Mouse (Mus musculus): Measurements from ENCODE around the gene Nxpe5. TPM values are rescaled to one million over a fixed set of nuclear protein-coding genes. Genes with fewer than 3 reads are reported as not detected.
"Not testable (repeated sequence)": the region's sequence is repeated elsewhere in the genome, so short reads cannot be mapped to it uniquely, and the experiment has no call there.

Nxpe5 gene
- polyA plus RNA-seq, 1 experiment from 2014 or later = not detected

- Histone ChIP-seq H3K9ac (ENCODE audit: low read length) (no peak overlapping the region), H3K9me3 (ENCODE audit: control insufficient read depth, low read length) (no peaks in the 10 kb centered on the region; the same call in 1 of the 2 replicates), H3K27me3 (ENCODE audit: control insufficient read depth, insufficient read depth, low read length) (no peaks in the 10 kb centered on the region), H3K27ac (ENCODE audit: low read depth, low read length) (no peak overlapping the region), H3K4me3 (ENCODE audit: low read depth, low read length) (no peak overlapping the region), H3K4me1 (replicated peaks; ENCODE audit: control insufficient read depth, insufficient read depth, low read length) (no peaks in the 10 kb centered on the region), H3K36me3 (ENCODE audit: control insufficient read depth, insufficient read depth, low read length) (no peaks in the 10 kb centered on the region), H3K4me2 (ENCODE audit: low read depth, low read length, severe bottlenecking) (no peak overlapping the region)
- no peak for ATAC-seq (replicated peaks; ENCODE audit: low FRiP score)
- no peak for DNase-seq (ENCODE audit: low spot score)
- 91% methylated on average over 3 of the region's 3 CpGs for WGBS
Observed at GRCm38 (mm10) chr5:138202086-138202485, 23.6 kb upstream of the Nxpe5 start.

GRCm38 (mm10) chr5:138207253-138207652 lies 18.4 kb upstream of the Nxpe5 start:
- H3K4me1 ChIP-seq (replicated peaks; ENCODE audit: control insufficient read depth, insufficient read depth, low read length) = no peaks in the 10 kb centered on the region
- no peak overlapping the region for H3K4me3 ChIP-seq (ENCODE audit: low read depth, low read length)
- H3K9ac ChIP-seq (ENCODE audit: low read length) = no peak overlapping the region
- no peaks in the 10 kb centered on the region; the same call in 1 of the 2 replicates for H3K9me3 ChIP-seq (ENCODE audit: control insufficient read depth, low read length)
- H3K4me2 ChIP-seq (ENCODE audit: low read depth, low read length, severe bottlenecking) = no peak overlapping the region
- no peaks in the 10 kb centered on the region for H3K36me3 ChIP-seq (ENCODE audit: control insufficient read depth, insufficient read depth, low read length)
- no peak for ATAC-seq (replicated peaks; ENCODE audit: low FRiP score)
- no peak overlapping the region for H3K27ac ChIP-seq (ENCODE audit: low read depth, low read length)
- 91% methylated on average over 1 of the region's 1 CpGs for WGBS
- DNase-seq (ENCODE audit: low spot score) = no peak
- H3K27me3 ChIP-seq (ENCODE audit: control insufficient read depth, insufficient read depth, low read length) = no peaks in the 10 kb centered on the region

DNA sequence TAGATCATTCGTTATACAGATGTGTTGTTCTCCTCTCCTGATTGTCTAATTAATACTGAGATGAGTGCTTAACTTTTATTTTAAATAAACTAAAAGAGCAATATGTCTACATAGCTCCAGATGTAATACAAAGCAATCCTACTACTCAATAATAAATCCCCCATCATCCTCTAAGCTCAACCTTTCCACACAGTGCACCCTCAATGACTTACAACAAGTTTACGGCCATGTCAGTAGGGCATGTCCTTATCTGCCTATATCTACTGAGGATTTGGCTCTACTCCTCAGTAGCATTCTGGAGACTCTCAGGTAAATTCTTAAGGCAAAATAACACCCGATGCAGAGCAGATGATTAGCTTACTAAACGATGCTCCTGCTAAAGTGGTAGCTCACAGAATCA lies 17.8 kb upstream of the Nxpe5 start:
- no peak overlapping the region for H3K9ac ChIP-seq (ENCODE audit: low read length)
- no peaks in the 10 kb centered on the region; the same call in 1 of the 2 replicates for H3K9me3 ChIP-seq (ENCODE audit: control insufficient read depth, low read length)
- H3K36me3 ChIP-seq (ENCODE audit: control insufficient read depth, insufficient read depth, low read length) = no peaks in the 10 kb centered on the region
- H3K27me3 ChIP-seq (ENCODE audit: control insufficient read depth, insufficient read depth, low read length) = no peaks in the 10 kb centered on the region
- no peak overlapping the region for H3K27ac ChIP-seq (ENCODE audit: low read depth, low read length)
- 87% methylated on average over 4 of the region's 4 CpGs for WGBS
- DNase-seq (ENCODE audit: low spot score) (no peak), ATAC-seq (replicated peaks; ENCODE audit: low FRiP score) (no peak)
- no peak overlapping the region for H3K4me2 ChIP-seq (ENCODE audit: low read depth, low read length, severe bottlenecking)
- H3K4me3 ChIP-seq (ENCODE audit: low read depth, low read length) = no peak overlapping the region
- no peaks in the 10 kb centered on the region for H3K4me1 ChIP-seq (replicated peaks; ENCODE audit: control insufficient read depth, insufficient read depth, low read length)

GRCm38 (mm10) chr5:138216632-138217031 lies 9.1 kb upstream of the Nxpe5 start:
- ATAC-seq (replicated peaks; ENCODE audit: low FRiP score) = not testable (repeated sequence)

GRCm38 (mm10) chr5:138219864-138220263 lies 5.8 kb upstream of the Nxpe5 start:
- ATAC-seq (replicated peaks; ENCODE audit: low FRiP score) (no peak), DNase-seq (ENCODE audit: low spot score) (no peak)
- no peaks in the 10 kb centered on the region for H3K4me1 ChIP-seq (replicated peaks; ENCODE audit: control insufficient read depth, insufficient read depth, low read length)
- WGBS = 87% methylated on average over 2 of the region's 2 CpGs
- H3K9ac ChIP-seq (ENCODE audit: low read length) = no peak overlapping the region
- H3K4me2 ChIP-seq (ENCODE audit: low read depth, low read length, severe bottlenecking) = no peak overlapping the region
- H3K4me3 ChIP-seq (ENCODE audit: low read depth, low read length) = no peak overlapping the region
- no peaks in the 10 kb centered on the region; the same call in 1 of the 2 replicates for H3K9me3 ChIP-seq (ENCODE audit: control insufficient read depth, low read length)
- no peaks in the 10 kb centered on the region for H3K36me3 ChIP-seq (ENCODE audit: control insufficient read depth, insufficient read depth, low read length)
- H3K27ac ChIP-seq (ENCODE audit: low read depth, low read length) = no peak overlapping the region
- H3K27me3 ChIP-seq (ENCODE audit: control insufficient read depth, insufficient read depth, low read length) = no peaks in the 10 kb centered on the region

More at GRCm38 (mm10) chr5:138216632-138217031, 9.1 kb upstream of the Nxpe5 start:
- H3K9me3 ChIP-seq (ENCODE audit: control insufficient read depth, low read length); H3K36me3 ChIP-seq (ENCODE audit: control insufficient read depth, insufficient read depth, low read length); H3K27me3 ChIP-seq (ENCODE audit: control insufficient read depth, insufficient read depth, low read length); H3K4me1 ChIP-seq (replicated peaks; ENCODE audit: control insufficient read depth, insufficient read depth, low read length); H3K27ac ChIP-seq (ENCODE audit: low read depth, low read length); H3K4me3 ChIP-seq (ENCODE audit: low read depth, low read length); DNase-seq (ENCODE audit: low spot score); H3K4me2 ChIP-seq (ENCODE audit: low read depth, low read length, severe bottlenecking); H3K9ac ChIP-seq (ENCODE audit: low read length): not testable (repeated sequence)
- WGBS = 96% methylated on average over 13 of the region's 13 CpGs

GRCm38 (mm10) chr5:138222111-138222510 lies 3.6 kb upstream of the Nxpe5 start:
- no peaks in the 10 kb centered on the region for H3K27me3 ChIP-seq (ENCODE audit: control insufficient read depth, insufficient read depth, low read length)
- H3K9ac ChIP-seq (ENCODE audit: low read length) = no peak overlapping the region
- no peak overlapping the region for H3K4me3 ChIP-seq (ENCODE audit: low read depth, low read length)
- peak; percentile 84 for DNase-seq (ENCODE audit: low spot score)
- H3K4me1 ChIP-seq (replicated peaks; ENCODE audit: control insufficient read depth, insufficient read depth, low read length) = no peaks in the 10 kb centered on the region
- ATAC-seq (replicated peaks; ENCODE audit: low FRiP score) = no peak
- 25% methylated on average over 4 of the region's 4 CpGs for WGBS
- no peaks in the 10 kb centered on the region for H3K9me3 ChIP-seq (ENCODE audit: control insufficient read depth, low read length)
- H3K4me2 ChIP-seq (ENCODE audit: low read depth, low read length, severe bottlenecking) = no peak overlapping the region
- H3K36me3 ChIP-seq (ENCODE audit: control insufficient read depth, insufficient read depth, low read length) = no peaks in the 10 kb centered on the region
- no peak overlapping the region for H3K27ac ChIP-seq (ENCODE audit: low read depth, low read length)

DNA sequence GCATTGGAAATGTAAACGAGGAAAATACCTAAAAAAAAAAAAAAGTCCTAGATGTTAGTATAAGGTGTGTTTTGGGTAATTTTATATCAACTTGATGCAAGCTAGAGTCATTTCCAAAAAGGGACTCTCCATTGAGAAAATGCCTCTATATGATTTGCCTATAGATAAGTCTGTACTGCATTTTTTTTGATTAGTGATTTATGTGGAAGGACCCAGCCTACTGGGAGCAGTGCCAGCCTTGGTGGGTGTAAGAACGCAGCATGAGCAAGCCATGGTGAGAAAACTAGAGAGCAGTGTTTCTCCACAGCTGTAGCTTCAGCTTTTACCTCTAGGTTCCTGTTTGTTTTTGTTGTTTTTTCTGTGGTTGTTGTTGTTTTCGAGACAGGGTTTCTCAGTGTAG lies 2.4 kb upstream of the Nxpe5 start:
- 59% methylated on average over 3 of the region's 3 CpGs for WGBS
- Histone ChIP-seq H3K9ac (ENCODE audit: low read length) (no peak overlapping the region), H3K36me3 (ENCODE audit: control insufficient read depth, insufficient read depth, low read length) (no peaks in the 10 kb centered on the region), H3K4me2 (ENCODE audit: low read depth, low read length, severe bottlenecking) (no peak overlapping the region), H3K27me3 (ENCODE audit: control insufficient read depth, insufficient read depth, low read length) (no peaks in the 10 kb centered on the region), H3K9me3 (ENCODE audit: control insufficient read depth, low read length) (no peaks in the 10 kb centered on the region), H3K4me1 (replicated peaks; ENCODE audit: control insufficient read depth, insufficient read depth, low read length) (no peaks in the 10 kb centered on the region), H3K27ac (ENCODE audit: low read depth, low read length) (no peak overlapping the region), H3K4me3 (ENCODE audit: low read depth, low read length) (no peak overlapping the region)
- ATAC-seq (replicated peaks; ENCODE audit: low FRiP score) (no peak), DNase-seq (ENCODE audit: low spot score) (no peak)

GRCm38 (mm10) chr5:138226491-138226890 lies 793 bp downstream of the Nxpe5 start:
- H3K9me3 ChIP-seq (ENCODE audit: control insufficient read depth, low read length) = no peaks in the 10 kb centered on the region
- no peaks in the 10 kb centered on the region for H3K36me3 ChIP-seq (ENCODE audit: control insufficient read depth, insufficient read depth, low read length)
- no peak overlapping the region for H3K27ac ChIP-seq (ENCODE audit: low read depth, low read length)
- no peak overlapping the region for H3K4me3 ChIP-seq (ENCODE audit: low read depth, low read length)
- ATAC-seq (replicated peaks; ENCODE audit: low FRiP score) = no peak
- WGBS = 78% methylated on average over 4 of the region's 4 CpGs
- no peak for DNase-seq (ENCODE audit: low spot score)
- H3K27me3 ChIP-seq (ENCODE audit: control insufficient read depth, insufficient read depth, low read length) = no peaks in the 10 kb centered on the region
- H3K4me2 ChIP-seq (ENCODE audit: low read depth, low read length, severe bottlenecking) = no peak overlapping the region
- H3K4me1 ChIP-seq (replicated peaks; ENCODE audit: control insufficient read depth, insufficient read depth, low read length) = no peaks in the 10 kb centered on the region
- no peak overlapping the region for H3K9ac ChIP-seq (ENCODE audit: low read length)

- Histone ChIP-seq H3K4me2 (ENCODE audit: low read depth, low read length, severe bottlenecking) (no peak overlapping the region), H3K4me1 (replicated peaks; ENCODE audit: control insufficient read depth, insufficient read depth, low read length) (no peaks in the 10 kb centered on the region), H3K27ac (ENCODE audit: low read depth, low read length) (no peak overlapping the region), H3K4me3 (ENCODE audit: low read depth, low read length) (no peak overlapping the region), H3K36me3 (ENCODE audit: control insufficient read depth, insufficient read depth, low read length) (no peaks in the 10 kb centered on the region), H3K9me3 (ENCODE audit: control insufficient read depth, low read length) (no peaks in the 10 kb centered on the region), H3K9ac (ENCODE audit: low read length) (no peak overlapping the region), H3K27me3 (ENCODE audit: control insufficient read depth, insufficient read depth, low read length) (no peaks in the 10 kb centered on the region)
- ATAC-seq (replicated peaks; ENCODE audit: low FRiP score) (no peak), DNase-seq (ENCODE audit: low spot score) (no peak)
- 79% methylated on average over 2 of the region's 2 CpGs for WGBS
Observed at GRCm38 (mm10) chr5:138227367-138227766, 1.7 kb downstream of the Nxpe5 start.

All from forebrain, embryonic 11.5 days (tissue).